Mouse (Mus musculus) stomach, embryonic 16.5 days (tissue): ENCODE measurements around the gene Rbm43. TPM values are rescaled to one million over a fixed set of nuclear protein-coding genes. Genes with fewer than 3 reads are reported as not detected.
"Not testable (repeated sequence)": the region's sequence is repeated elsewhere in the genome, so short reads cannot be mapped to it uniquely, and the experiment has no call there.

Experiments
- ATAC-seq: fragments of 200-750 bp; cut with Nextera tagmentation; 2 replicates; pipeline ENCODE4 v1.8.0; 2017; ENCODE audit warnings: moderate number of reproducible peaks, moderate TSS enrichment; ENCODE audit not compliant: insufficient read depth, low FRiP score
- H3K27ac ChIP-seq: fragments of 300-500 bp; sonication (generic); 2 replicates; pipeline ENCODE4 v1.5.1; 2014; ENCODE audit warnings: low read length
- H3K27me3 ChIP-seq: fragments of 300-500 bp; sonication (generic); 2 replicates; pipeline ENCODE4 v1.6.1; 2014; ENCODE audit warnings: low read length, control low read depth, mixed read lengths; ENCODE audit not compliant: control insufficient read depth, insufficient read depth
- H3K36me3 ChIP-seq: fragments of 300-500 bp; sonication (generic); 2 replicates; pipeline ENCODE4 v1.6.1; 2014; ENCODE audit warnings: low read length; ENCODE audit not compliant: control insufficient read depth, insufficient read depth
- H3K4me1 ChIP-seq: fragments of 300-500 bp; sonication (generic); 2 replicates; pipeline ENCODE4 v1.6.1; 2014; ENCODE audit warnings: low read length, control low read depth, mixed read lengths; ENCODE audit not compliant: control insufficient read depth, insufficient read depth
- H3K4me2 ChIP-seq: fragments of 300-500 bp; sonication (generic); 2 replicates; pipeline ENCODE4 v1.6.1; 2014; ENCODE audit warnings: low read depth, low read length, mixed read lengths
- H3K4me3 ChIP-seq: fragments of 300-500 bp; sonication (generic); replicated peaks from 2 replicates; pipeline ENCODE4 v1.5.1; 2014; ENCODE audit warnings: mild to moderate bottlenecking, low read length
- H3K9ac ChIP-seq: fragments of 300-500 bp; sonication (generic); 2 replicates; pipeline ENCODE4 v1.6.1; 2014; ENCODE audit warnings: low read length
- H3K9me3 ChIP-seq: fragments of 300-500 bp; sonication (generic); replicated peaks from 2 replicates; pipeline ENCODE4 v1.6.1; 2016; ENCODE audit warnings: low read length, control low read depth; ENCODE audit not compliant: control insufficient read depth
- WGBS: fragments of 180-500 bp; shearing (Covaris S2); extraction: QIAGEN DNeasy Blood & Tissue Kit; methylation state at CpG from one replicate; pipeline ENCODE4 v1.1.7; 2014; 5-methylcytosine and 5-hydroxymethylcytosine counted together
- polyA plus RNA-seq: library from polyadenylated mRNA; unstranded; fragments of >200 nt; fragmentation: Nextera tagmentation; extraction: Ambion mirVana; gene quantifications from 2 replicates; pipeline ENCODE4 v1.2.1, GENCODE M21; 2015

Gene Rbm43
- polyA plus RNA-seq, 1 experiment from 2014 or later = 16.5 TPM

GRCm38 (mm10) chr2:51892411-51892901 is 42.5 kb downstream of the Rbm43 start:
- H3K9me3 ChIP-seq = no peaks in the 10 kb centered on the region
- 51% methylated on average over 12 of the region's 12 CpGs for WGBS
- no peaks in the 10 kb centered on the region for H3K4me1 ChIP-seq
- H3K4me2 ChIP-seq = peak overlapping the region; percentile 4
- no peaks in the 10 kb centered on the region for H3K36me3 ChIP-seq
- peak overlapping the region; percentile 32; the same call in 1 of the 2 replicates for H3K27ac ChIP-seq
- H3K27me3 ChIP-seq = no peaks in the 10 kb centered on the region
- no peak overlapping the region for H3K4me3 ChIP-seq
- peak; percentile 74; the same call in 1 of the 2 replicates for ATAC-seq
- H3K9ac ChIP-seq = no peak overlapping the region

DNA sequence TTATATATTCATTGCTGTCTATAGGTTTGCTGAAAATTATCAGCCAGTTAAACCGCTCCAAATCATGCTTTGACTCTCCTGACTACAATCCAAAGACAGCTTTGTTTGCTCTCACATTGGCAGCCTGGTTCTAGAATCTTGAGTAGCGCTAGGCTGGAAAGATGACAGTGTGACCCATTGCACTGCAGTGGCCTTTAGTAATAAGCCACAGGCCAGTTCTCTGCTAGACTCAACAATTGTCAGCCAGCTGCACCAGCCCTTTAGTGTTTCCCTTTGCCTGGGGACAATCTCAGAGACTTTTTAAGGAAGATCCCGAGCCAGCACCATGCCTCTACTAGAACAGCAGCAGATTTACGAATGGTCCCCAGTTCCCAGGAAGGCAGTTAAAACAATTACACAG is 44.0 kb downstream of the Rbm43 start:
- no peak for ATAC-seq
- no peak overlapping the region for H3K27ac ChIP-seq
- H3K4me2 ChIP-seq = no peak overlapping the region
- H3K4me1 ChIP-seq = no peaks in the 10 kb centered on the region
- 76% methylated on average over 4 of the region's 4 CpGs for WGBS
- H3K9ac ChIP-seq = no peak overlapping the region
- no peaks in the 10 kb centered on the region for H3K27me3 ChIP-seq
- H3K9me3 ChIP-seq = no peaks in the 10 kb centered on the region
- H3K4me3 ChIP-seq = no peak overlapping the region
- H3K36me3 ChIP-seq = no peaks in the 10 kb centered on the region

DNA sequence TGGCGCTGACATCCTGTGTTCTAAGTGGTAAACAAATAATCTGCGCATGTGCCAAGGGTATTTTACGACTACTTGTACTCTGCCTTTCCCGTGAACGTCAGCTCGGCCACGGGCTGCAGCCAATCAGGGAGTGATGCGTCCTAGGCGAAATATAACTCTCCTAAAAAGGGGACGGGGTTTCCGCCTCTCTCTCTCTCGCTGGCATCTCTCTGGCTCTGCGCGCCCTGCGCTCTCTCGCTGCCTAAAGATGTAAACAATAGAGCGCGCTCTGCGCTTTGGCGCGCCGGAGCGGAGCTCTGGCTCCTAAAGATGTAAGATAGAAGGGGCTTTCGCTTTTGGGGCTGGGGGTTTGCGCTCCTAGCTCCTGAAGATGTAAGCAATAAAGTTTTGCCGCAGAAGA is 44.8 kb downstream of the Rbm43 start:
- not testable (repeated sequence) for H3K9me3 ChIP-seq, H3K9ac ChIP-seq, H3K4me1 ChIP-seq, H3K4me3 ChIP-seq, H3K27me3 ChIP-seq, H3K27ac ChIP-seq, H3K4me2 ChIP-seq, ATAC-seq, H3K36me3 ChIP-seq
- WGBS = 98% methylated on average over 11 of the region's 26 CpGs

DNA sequence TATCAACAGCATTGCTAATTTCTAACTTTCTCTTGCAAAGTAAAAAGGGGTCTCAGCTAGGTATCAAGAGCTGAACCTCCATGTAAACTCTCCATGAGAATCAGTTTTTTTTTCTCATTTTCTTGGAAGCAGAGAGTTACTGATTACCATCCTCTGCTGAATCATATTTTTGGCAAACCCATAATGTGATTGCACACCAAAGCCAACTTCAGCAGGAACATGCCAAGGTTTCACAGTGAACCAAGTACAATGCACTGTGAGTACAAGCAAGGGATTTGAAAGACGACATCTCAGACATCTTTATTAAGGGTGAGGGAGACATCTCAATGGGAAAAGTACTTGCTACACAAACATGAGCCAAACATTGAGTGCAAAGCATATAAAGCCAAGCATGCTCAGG is 54.8 kb downstream of the Rbm43 start:
- Histone ChIP-seq H3K4me2 (no peak overlapping the region), H3K4me1 (no peaks in the 10 kb centered on the region), H3K9me3 (no peaks in the 10 kb centered on the region), H3K36me3 (no peaks in the 10 kb centered on the region), H3K9ac (no peak overlapping the region), H3K27me3 (no peaks in the 10 kb centered on the region), H3K4me3 (no peak overlapping the region), H3K27ac (no peak overlapping the region)
- ATAC-seq = no peak
- 78% methylated on average over 1 of the region's 1 CpGs for WGBS

Other genes starting within 250 kb of the Rbm43 start
- 18.7 and 22.4 TPM in 2 replicates for gene Nmi, start 38.3 kb upstream of the Rbm43 start, polyA plus RNA-seq
- 4.2 and 4.8 TPM in 2 replicates for gene Tnfaip6, start 102.8 kb upstream of the Rbm43 start, polyA plus RNA-seq
- gene Rif1, start 137.7 kb upstream of the Rbm43 start, polyA plus RNA-seq = 16.1 and 17.3 TPM in 2 replicates